Mouse (Mus musculus) MEL (cell line): ENCODE results near the gene Gm21954. TPM values are rescaled to one million over a fixed set of nuclear protein-coding genes. Genes with fewer than 3 reads are reported as not detected.

Experiments
- DNase-seq: peaks from one replicate; pipeline ENCODE4 v3.0.0; 2011; ENCODE audit warnings: low read depth, low spot score
- H3K27ac ChIP-seq: 2 replicates; pipeline ENCODE4 v1.5.1; 2012; ENCODE audit warnings: low read depth, mild to moderate bottlenecking, control low read depth, low read length, moderate library complexity; ENCODE audit not compliant: control insufficient read depth
- H3K27me3 ChIP-seq, 2 experiments: fragments of 150-350 bp in 1 of 2; sonication (generic) in 1 of 2; 2 replicates each; pipeline ENCODE4 v1.6.1; 2012; ENCODE audit warnings: low read length in 2 of 2, mild to moderate bottlenecking in 2 of 2, improper control_type of control experiment in 1 of 2, moderate library complexity in 1 of 2; ENCODE audit not compliant: insufficient read depth in 2 of 2, control insufficient read depth in 1 of 2
- H3K36me3 ChIP-seq, 2 experiments: 2 replicates each; pipeline ENCODE4 v1.6.1; 2012 to 2014; ENCODE audit warnings: low read length in 2 of 2, improper control_type of control experiment in 1 of 2, inconsistent platforms in 1 of 2, mild to moderate bottlenecking in 1 of 2; ENCODE audit not compliant: insufficient read depth in 2 of 2, control insufficient read depth in 1 of 2
- H3K4me1 ChIP-seq, 2 experiments: fragments of 150-350 bp in 1 of 2; sonication (generic) in 1 of 2; 2 replicates each; pipeline ENCODE4 v1.6.1; 2012; ENCODE audit warnings: low read length in 2 of 2, improper control_type of control experiment in 1 of 2, mild to moderate bottlenecking in 1 of 2; ENCODE audit not compliant: insufficient read depth in 2 of 2, control insufficient read depth in 1 of 2
- H3K4me3 ChIP-seq, 2 experiments: fragments of 150-350 bp in 1 of 2; sonication (generic) in 1 of 2; 2 replicates each; pipeline ENCODE4 v1.5.1; 2012; ENCODE audit warnings: low read depth in 2 of 2, low read length in 2 of 2, mild to moderate bottlenecking in 2 of 2, moderate library complexity in 2 of 2, control low read depth in 1 of 2, improper control_type of control experiment in 1 of 2; ENCODE audit not compliant: control insufficient read depth in 1 of 2, insufficient read depth in 1 of 2
- H3K79me2 ChIP-seq: 2 replicates; pipeline ENCODE4 v1.6.1; 2012; ENCODE audit warnings: mild to moderate bottlenecking, low read length, moderate library complexity; ENCODE audit not compliant: control insufficient read depth, poor library complexity, insufficient read depth
- H3K9ac ChIP-seq: 2 replicates; pipeline ENCODE4 v1.6.1; 2012; ENCODE audit warnings: low read depth, mild to moderate bottlenecking, control low read depth, low read length, moderate library complexity; ENCODE audit not compliant: control insufficient read depth, poor library complexity, severe bottlenecking
- H3K9me3 ChIP-seq: fragments of 150-350 bp; sonication (generic); replicated peaks from 2 replicates; pipeline ENCODE4 v1.6.1; 2012; ENCODE audit warnings: mild to moderate bottlenecking, low read length, improper control_type of control experiment, moderate library complexity; ENCODE audit not compliant: insufficient read depth
- CHD2 ChIP-seq: IDR thresholded peaks from 2 replicates; pipeline ENCODE4 v1.6.1; 2011; ENCODE audit warnings: low read length, improper control_type of control experiment
- CTCF ChIP-seq, 3 experiments: IDR thresholded peaks in 2 of 3; conservative IDR thresholded peaks in 1 of 3; 2 replicates each; pipeline ENCODE4 v1.5.1; 2011 to 2012; ENCODE audit warnings: low read length in 3 of 3, low read depth in 2 of 3, mild to moderate bottlenecking in 2 of 3, improper control_type of control experiment in 1 of 3, inconsistent platforms in 1 of 3, mixed read lengths in 1 of 3, moderate library complexity in 1 of 3; ENCODE audit not compliant: control insufficient read depth in 1 of 3, insufficient read depth in 1 of 3, poor library complexity in 1 of 3, severe bottlenecking in 1 of 3
- E2F4 ChIP-seq: IDR thresholded peaks from 2 replicates; pipeline ENCODE4 v1.6.1; 2011; ENCODE audit warnings: low read depth, low read length, improper control_type of control experiment, borderline replicate concordance
- ETS1 ChIP-seq: IDR thresholded peaks from 2 replicates; pipeline ENCODE4 v1.6.1; 2012; ENCODE audit warnings: low read depth, mild to moderate bottlenecking, inconsistent platforms, low read length, improper control_type of control experiment, moderate library complexity
- HCFC1 ChIP-seq: IDR thresholded peaks from 2 replicates; pipeline ENCODE4 v1.6.1; 2012; ENCODE audit warnings: low read depth, mild to moderate bottlenecking, inconsistent platforms, low read length, improper control_type of control experiment, moderate library complexity
- JUND ChIP-seq: IDR thresholded peaks from 2 replicates; pipeline ENCODE4 v1.6.1; 2011; ENCODE audit warnings: low read depth, mild to moderate bottlenecking, improper control_type of control experiment, low read length
- KAT2A ChIP-seq: conservative IDR thresholded peaks from 2 replicates; pipeline ENCODE4 v1.6.1; 2012; ENCODE audit warnings: low read depth, low read length, improper control_type of control experiment, inconsistent platforms
- MXI1 ChIP-seq: IDR thresholded peaks from 2 replicates; pipeline ENCODE4 v1.6.1; 2011; ENCODE audit warnings: mild to moderate bottlenecking, low read depth, low read length, improper control_type of control experiment
- MYC ChIP-seq: IDR thresholded peaks from 2 replicates; pipeline ENCODE4 v1.6.1; 2011; ENCODE audit warnings: low read depth, mild to moderate bottlenecking, low read length, improper control_type of control experiment, moderate library complexity
- NELFE ChIP-seq: IDR thresholded peaks from 2 replicates; pipeline ENCODE4 v1.6.1; 2011; ENCODE audit warnings: low read depth, low read length, improper control_type of control experiment
- NRF1 ChIP-seq: IDR thresholded peaks from 2 replicates; pipeline ENCODE4 v1.6.1; 2014; ENCODE audit warnings: low read depth, mild to moderate bottlenecking, inconsistent platforms, low read length, improper control_type of control experiment, moderate library complexity; ENCODE audit not compliant: poor library complexity, insufficient read depth, severe bottlenecking
- POLR2AphosphoS5 ChIP-seq: IDR thresholded peaks from 2 replicates; pipeline ENCODE4 v1.6.1; 2012; ENCODE audit warnings: low read depth, borderline replicate concordance, mild to moderate bottlenecking, inconsistent platforms, low read length, moderate library complexity, mixed read lengths
- TAL1 ChIP-seq: IDR thresholded peaks from 2 replicates; pipeline ENCODE4 v1.6.1; 2012; ENCODE audit warnings: mild to moderate bottlenecking, inconsistent platforms, low read length, moderate library complexity, mixed read lengths
- TBP ChIP-seq: IDR thresholded peaks from 2 replicates; pipeline ENCODE4 v1.8.0; 2011; ENCODE audit warnings: low read depth, low read length, improper control_type of control experiment
- TCF12 ChIP-seq: IDR thresholded peaks from 2 replicates; pipeline ENCODE4 v1.6.1; 2014; ENCODE audit warnings: low read depth, mild to moderate bottlenecking, inconsistent platforms, low read length, improper control_type of control experiment, moderate library complexity
- UBTF ChIP-seq: IDR thresholded peaks from 2 replicates; pipeline ENCODE4 v1.6.1; 2012; ENCODE audit warnings: low read depth, mild to moderate bottlenecking, inconsistent platforms, low read length, improper control_type of control experiment, moderate library complexity, borderline replicate concordance; ENCODE audit not compliant: insufficient read depth
- USF1 ChIP-seq: IDR thresholded peaks from 2 replicates; pipeline ENCODE4 v1.6.1; 2014; ENCODE audit warnings: low read depth, mild to moderate bottlenecking, inconsistent platforms, low read length, improper control_type of control experiment, moderate library complexity
- USF2 ChIP-seq, 2 experiments: IDR thresholded peaks; 2 replicates each; pipeline ENCODE4 v1.6.1; 2011 to 2012; ENCODE audit warnings: improper control_type of control experiment in 2 of 2, low read length in 2 of 2, borderline replicate concordance in 1 of 2, inconsistent platforms in 1 of 2, low read depth in 1 of 2, mild to moderate bottlenecking in 1 of 2; ENCODE audit not compliant: insufficient read depth in 1 of 2
- ZC3H11A ChIP-seq: IDR thresholded peaks from 2 replicates; pipeline ENCODE4 v1.6.1; 2012; ENCODE audit warnings: low read depth, mild to moderate bottlenecking, inconsistent platforms, low read length, improper control_type of control experiment
- ZNF384 ChIP-seq: IDR thresholded peaks from 2 replicates; pipeline ENCODE4 v1.6.1; 2012; ENCODE audit warnings: low read depth, mild to moderate bottlenecking, inconsistent platforms, low read length, improper control_type of control experiment
- polyA plus RNA-seq, 2 experiments: library from polyadenylated mRNA; stranded (reverse) in 1 of 2; unstranded in 1 of 2; fragments of >175 nt in 1 of 2; fragments of >200 nt in 1 of 2; gene quantifications; 2 replicates each; pipeline versions ENCODE4 v1.2.1 to v1.2.4; 2012; ENCODE audit warnings: low replicate concordance in 2 of 2, low read depth in 1 of 2; ENCODE audit not compliant: insufficient read length in 2 of 2, insufficient read depth in 1 of 2, missing spikeins in 1 of 2
- total RNA-seq: library from RNA; depleted of rRNA; stranded (reverse); fragments of 300-350 nt; gene quantifications from 2 replicates; pipeline ENCODE4 v1.2.3, GENCODE M21; 2012

The Gm21954 gene
- total and polyA plus RNA-seq, 3 experiments, result not detected

- Histone ChIP-seq H3K79me2 (no peaks in the 10 kb centered on the region), H3K9me3 (no peaks in the 10 kb centered on the region), H3K9ac (no peak overlapping the region), H3K27me3 (no peaks in the 10 kb centered on the region), H3K4me3 (no peak overlapping the region), H3K36me3 (no peaks in the 10 kb centered on the region), H3K27ac (no peak overlapping the region), H3K4me1 (no peaks in the 10 kb centered on the region)
- TF ChIP-seq ZNF384 (no peak), USF2 (IDR thresholded peaks at IDR 0.05; ENCODE audit: borderline replicate concordance in 1 of 2, insufficient read depth in 1 of 2, low read depth in 1 of 2, low read length in 2 of 2) (no peak), MYC (no peak), NELFE (no peak)
- no peak for DNase-seq
Measured at GRCm38 (mm10) chr3:55511658-55512057, 39.6 kb upstream of the Gm21954 start.

- Histone ChIP-seq H3K4me1 (no peaks in the 10 kb centered on the region), H3K36me3 (no peaks in the 10 kb centered on the region), H3K27ac (no peak overlapping the region), H3K27me3 (no peaks in the 10 kb centered on the region), H3K9me3 (no peaks in the 10 kb centered on the region), H3K79me2 (no peaks in the 10 kb centered on the region), H3K4me3 (no peak overlapping the region), H3K9ac (no peak overlapping the region)
- no peak for DNase-seq
- TF ChIP-seq UBTF, result no peak
- no peak for TF ChIP-seq TCF12
- no peak for TF ChIP-seq POLR2AphosphoS5
- TF ChIP-seq MYC, result no peak
- TF ChIP-seq USF1, result no peak
- TF ChIP-seq TAL1, result no peak
- TF ChIP-seq JUND, result no peak
- no peak for TF ChIP-seq CTCF (IDR thresholded peaks at IDR 0.05 in 2 of 3, conservative IDR thresholded peaks at IDR 0.05 in 1 of 3; ENCODE audit: control insufficient read depth in 1 of 3, insufficient read depth in 1 of 3, low read depth in 2 of 3, low read length in 3 of 3, poor library complexity in 1 of 3, severe bottlenecking in 1 of 3)
- no peak for TF ChIP-seq ETS1
- TF ChIP-seq NRF1, result no peak
- TF ChIP-seq NELFE, result no peak
- TF ChIP-seq HCFC1, result no peak
- TF ChIP-seq ZC3H11A, result no peak
- TF ChIP-seq E2F4, result no peak
- TF ChIP-seq TBP, result no peak
- TF ChIP-seq CHD2, result no peak
- no peak for TF ChIP-seq MXI1
- TF ChIP-seq KAT2A, result no peak
Measured at GRCm38 (mm10) chr3:55510198-55510597, 38.2 kb upstream of the Gm21954 start.
